Mouse (Mus musculus): ENCODE data around the gene Gm3952.

DNA sequence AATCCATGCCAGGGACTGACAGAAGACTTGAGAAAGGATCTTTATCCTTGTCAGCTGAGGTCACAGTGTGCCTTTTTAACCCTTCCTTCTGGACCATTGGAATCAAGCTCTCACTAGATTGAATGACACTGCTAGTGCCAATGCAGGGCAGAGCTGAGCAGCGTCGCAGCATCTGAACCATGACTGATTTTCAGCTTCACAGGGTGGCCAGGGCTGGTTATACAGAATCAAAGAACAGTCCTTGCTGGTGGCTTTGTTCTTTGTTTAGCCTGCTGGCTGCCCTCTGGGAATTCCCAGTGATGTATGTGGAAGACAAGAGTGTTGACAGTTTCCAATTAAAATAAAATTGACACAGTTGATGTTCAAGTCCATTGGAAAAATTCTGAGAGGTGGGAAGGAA is 66.2 kb downstream of the Gm3952 start:
- TF ChIP-seq CTCF (IDR thresholded peaks at IDR 0.05; ENCODE audit: extremely low read depth, insufficient read depth, low read length) (no peak), POLR2A (IDR thresholded peaks at IDR 0.05; ENCODE audit: extremely low read depth, insufficient read depth, low read length) (no peak)
